Mouse (Mus musculus) neural tube, embryonic 10.5 days (tissue): Measurements from ENCODE around the gene Mapk1.

Experiments used
- DNase-seq: peaks from one replicate; pipeline ENCODE4 v3.0.0-alpha.2; 2017; ENCODE audit warnings: low spot score; ENCODE audit errors: extremely low spot score

The Mapk1 gene

GRCm38 (mm10) chr16:17082121-17082792, 99.1 kb downstream of the Mapk1 start:
- DNase-seq = no peak

DNA sequence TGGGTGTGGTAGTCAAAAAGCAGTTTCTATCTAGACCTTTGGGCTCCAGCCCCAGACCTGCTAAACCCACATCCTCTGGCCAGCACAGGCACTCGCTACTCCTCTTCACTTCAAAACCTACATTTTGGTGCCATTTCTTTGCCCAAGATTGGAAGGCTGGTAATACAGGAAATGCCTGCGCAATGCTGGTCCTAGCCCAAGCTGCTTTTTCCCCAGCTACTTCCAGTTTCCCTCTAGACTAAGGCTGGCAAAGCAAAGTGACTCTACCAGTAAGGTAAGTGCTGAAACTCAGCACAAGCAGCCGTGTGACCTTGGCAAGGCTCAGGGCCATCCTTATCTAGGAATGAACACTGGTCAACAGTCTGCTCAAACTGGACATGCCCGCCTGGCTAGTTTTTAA, 102.5 kb downstream of the Mapk1 start:
- no peak for DNase-seq

DNA sequence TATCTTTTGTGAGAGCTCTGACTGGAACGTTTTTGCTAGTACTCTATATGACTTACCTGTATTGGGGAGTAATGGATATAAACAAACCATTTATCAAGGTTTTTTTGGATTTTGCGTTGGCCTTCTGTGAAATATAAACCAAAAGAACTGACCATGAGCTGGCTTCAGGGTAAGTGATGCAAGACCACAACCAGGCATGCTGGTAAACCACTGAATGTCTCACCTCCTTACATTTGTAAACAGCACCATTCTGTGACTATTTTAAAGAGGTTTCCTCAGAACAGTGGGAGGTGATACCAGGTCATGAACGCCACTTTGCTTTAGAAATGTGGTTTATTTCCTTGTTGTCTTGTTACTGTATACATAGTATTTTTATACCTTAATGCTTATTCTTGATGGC, 103.1 kb downstream of the Mapk1 start:
- DNase-seq = no peak

- DNase-seq = no peak
Measured at GRCm38 (mm10) chr16:17086669-17087193, 103.5 kb downstream of the Mapk1 start.

- no peak for DNase-seq
Measured at GRCm38 (mm10) chr16:17088346-17088745, 105.2 kb downstream of the Mapk1 start.

GRCm38 (mm10) chr16:17096938-17097337, 113.8 kb downstream of the Mapk1 start:
- DNase-seq = no peak
